Mouse (Mus musculus) kidney, embryonic 14.5 days (tissue): Measurements from ENCODE around the gene Zfyve21. TPM values are rescaled to one million over a fixed set of nuclear protein-coding genes. Genes with fewer than 3 reads are reported as not detected.

Experiments used
- ATAC-seq: fragments of 200-750 bp; cut with Nextera tagmentation; 2 replicates; pipeline ENCODE4 v1.8.0; 2017; ENCODE audit warnings: moderate number of reproducible peaks, mild to moderate bottlenecking, moderate TSS enrichment, moderate library complexity; ENCODE audit not compliant: low FRiP score, low TSS enrichment
- H3K27ac ChIP-seq: fragments of 300-500 bp; sonication (generic); 2 replicates; pipeline ENCODE4 v1.5.1; 2014; ENCODE audit warnings: low read depth, mild to moderate bottlenecking, low read length, moderate library complexity, mixed read lengths
- H3K27me3 ChIP-seq: fragments of 300-500 bp; sonication (generic); 2 replicates; pipeline ENCODE4 v1.6.1; 2014; ENCODE audit warnings: mild to moderate bottlenecking, low read length; ENCODE audit not compliant: control insufficient read depth, insufficient read depth
- H3K36me3 ChIP-seq: fragments of 300-500 bp; sonication (generic); 2 replicates; pipeline ENCODE4 v1.6.1; 2014; ENCODE audit warnings: low read length, mixed read lengths; ENCODE audit not compliant: control insufficient read depth, insufficient read depth
- H3K4me1 ChIP-seq: fragments of 300-500 bp; sonication (generic); 2 replicates; pipeline ENCODE4 v1.6.1; 2014; ENCODE audit warnings: low read length, mixed read lengths; ENCODE audit not compliant: control insufficient read depth, insufficient read depth
- H3K4me2 ChIP-seq: fragments of 300-500 bp; sonication (generic); replicated peaks from 2 replicates; pipeline ENCODE4 v1.6.1; 2014; ENCODE audit warnings: low read depth, mild to moderate bottlenecking, low read length
- H3K4me3 ChIP-seq: fragments of 300-500 bp; sonication (generic); 2 replicates; pipeline ENCODE4 v1.5.1; 2014; ENCODE audit warnings: mild to moderate bottlenecking, low read length
- H3K9ac ChIP-seq: fragments of 300-500 bp; sonication (generic); 2 replicates; pipeline ENCODE4 v1.6.1; 2014; ENCODE audit warnings: low read depth, mild to moderate bottlenecking, low read length, moderate library complexity
- H3K9me3 ChIP-seq: fragments of 300-500 bp; sonication (generic); 2 replicates; pipeline ENCODE4 v1.6.1; 2016; ENCODE audit warnings: low read length; ENCODE audit not compliant: control insufficient read depth
- WGBS: fragments of 180-500 bp; shearing (Covaris S2); extraction: QIAGEN DNeasy Blood & Tissue Kit; methylation state at CpG from one replicate; pipeline ENCODE4 v1.1.7; 2014; 5-methylcytosine and 5-hydroxymethylcytosine counted together
- polyA plus RNA-seq: library from polyadenylated mRNA; unstranded; fragments of >200 nt; fragmentation: Nextera tagmentation; extraction: Ambion mirVana; gene quantifications from 2 replicates; pipeline ENCODE4 v1.2.1, GENCODE M21; 2014

Gene Zfyve21
- 110 and 113 TPM in 2 replicates for polyA plus RNA-seq

GRCm38 (mm10) chr12:111813766-111814617 lies at the start of gene Zfyve21, which contains the start of gene Xrcc3:
Gene Zfyve21, plus strand, starts transcription at chr12:111814170.
Gene Xrcc3, minus strand, starts transcription at chr12:111813873.
- Histone ChIP-seq H3K4me2 (peak within 1 kb of the TSS; percentile 62), H3K4me1 (peaks cover 44% of the 10 kb centered on the region), H3K9ac (peak within 1 kb of the TSS; percentile 87), H3K9me3 (no peaks in the 10 kb centered on the region), H3K36me3 (peaks cover 10% of the 10 kb centered on the region; the same call in 1 of the 2 replicates), H3K27me3 (no peaks in the 10 kb centered on the region), H3K27ac (peak within 1 kb of the TSS; percentile 89), H3K4me3 (peak within 1 kb of the TSS; percentile 60)
- under 1% methylated on average over 86 of the region's 87 CpGs for WGBS
- peak; percentile 98 for ATAC-seq

GRCm38 (mm10) chr12:111766313-111767236 lies 47.4 kb upstream of the Zfyve21 start:
- H3K27me3 ChIP-seq, result no peaks in the 10 kb centered on the region
- H3K4me3 ChIP-seq, result no peak overlapping the region
- peaks cover 16% of the 10 kb centered on the region; the same call in 1 of the 2 replicates for H3K4me1 ChIP-seq
- 61% methylated on average over 16 of the region's 16 CpGs for WGBS
- peak; percentile 14; the same call in 1 of the 2 replicates for ATAC-seq
- no peak overlapping the region for H3K9ac ChIP-seq
- H3K27ac ChIP-seq, result no peak overlapping the region
- no peak overlapping the region for H3K4me2 ChIP-seq
- no peaks in the 10 kb centered on the region for H3K9me3 ChIP-seq
- H3K36me3 ChIP-seq, result peaks cover 3% of the 10 kb centered on the region; the same call in 1 of the 2 replicates

GRCm38 (mm10) chr12:111768322-111768928 lies 45.5 kb upstream of the Zfyve21 start:
- H3K27me3 ChIP-seq, result no peaks in the 10 kb centered on the region
- ATAC-seq, result no peak
- H3K4me3 ChIP-seq, result no peak overlapping the region
- H3K36me3 ChIP-seq, result peaks cover 13% of the 10 kb centered on the region
- 92% methylated on average over 10 of the region's 10 CpGs for WGBS
- peaks cover 16% of the 10 kb centered on the region; the same call in 1 of the 2 replicates for H3K4me1 ChIP-seq
- H3K9me3 ChIP-seq, result no peaks in the 10 kb centered on the region
- no peak overlapping the region for H3K27ac ChIP-seq
- H3K9ac ChIP-seq, result no peak overlapping the region
- H3K4me2 ChIP-seq, result no peak overlapping the region

DNA sequence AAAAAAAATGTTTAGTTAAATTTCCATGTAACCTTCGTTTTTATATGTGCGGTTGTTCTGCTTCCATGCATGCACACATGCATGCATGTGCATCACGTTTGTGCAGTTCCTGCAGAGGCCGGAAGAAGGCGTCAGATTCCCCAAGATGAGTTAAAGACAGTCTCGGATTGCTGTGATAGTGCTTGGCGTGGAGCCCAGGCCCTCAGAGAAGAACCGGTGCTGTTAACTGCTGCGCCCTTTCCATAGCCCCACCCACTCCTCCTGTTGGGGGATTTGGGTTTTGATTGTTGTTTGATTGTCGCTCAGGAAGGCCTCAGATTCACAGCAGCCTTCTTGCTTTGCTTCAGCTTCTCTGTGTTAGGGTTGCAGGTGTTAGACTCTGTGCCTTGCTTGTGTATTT lies 44.7 kb upstream of the Zfyve21 start:
- Histone ChIP-seq H3K9me3 (no peaks in the 10 kb centered on the region), H3K4me1 (peaks cover 16% of the 10 kb centered on the region; the same call in 1 of the 2 replicates), H3K27ac (peak overlapping the region; percentile 71), H3K4me3 (no peak overlapping the region), H3K36me3 (peaks cover 22% of the 10 kb centered on the region), H3K27me3 (no peaks in the 10 kb centered on the region), H3K9ac (no peak overlapping the region), H3K4me2 (no peak overlapping the region)
- ATAC-seq, result no peak
- WGBS, result 30% methylated on average over 10 of the region's 10 CpGs

- Histone ChIP-seq H3K9me3 (no peaks in the 10 kb centered on the region), H3K27ac (peak overlapping the region; percentile 71), H3K27me3 (no peaks in the 10 kb centered on the region), H3K9ac (no peak overlapping the region), H3K36me3 (peaks cover 29% of the 10 kb centered on the region), H3K4me2 (no peak overlapping the region), H3K4me3 (no peak overlapping the region), H3K4me1 (peaks cover 16% of the 10 kb centered on the region; the same call in 1 of the 2 replicates)
- no peak for ATAC-seq
- 58% methylated on average over 8 of the region's 9 CpGs for WGBS
These were observed 44.0 kb upstream of the Zfyve21 start for GRCm38 (mm10) chr12:111769816-111770577.

GRCm38 (mm10) chr12:111770651-111771050 lies 43.3 kb upstream of the Zfyve21 start:
- Histone ChIP-seq H3K9ac (no peak overlapping the region), H3K4me3 (no peak overlapping the region), H3K36me3 (peaks cover 36% of the 10 kb centered on the region), H3K27me3 (no peaks in the 10 kb centered on the region), H3K4me1 (peaks cover 16% of the 10 kb centered on the region; the same call in 1 of the 2 replicates), H3K27ac (no peak overlapping the region), H3K4me2 (no peak overlapping the region), H3K9me3 (no peaks in the 10 kb centered on the region)
- no peak for ATAC-seq
- WGBS, result 87% methylated on average over 10 of the region's 10 CpGs

DNA sequence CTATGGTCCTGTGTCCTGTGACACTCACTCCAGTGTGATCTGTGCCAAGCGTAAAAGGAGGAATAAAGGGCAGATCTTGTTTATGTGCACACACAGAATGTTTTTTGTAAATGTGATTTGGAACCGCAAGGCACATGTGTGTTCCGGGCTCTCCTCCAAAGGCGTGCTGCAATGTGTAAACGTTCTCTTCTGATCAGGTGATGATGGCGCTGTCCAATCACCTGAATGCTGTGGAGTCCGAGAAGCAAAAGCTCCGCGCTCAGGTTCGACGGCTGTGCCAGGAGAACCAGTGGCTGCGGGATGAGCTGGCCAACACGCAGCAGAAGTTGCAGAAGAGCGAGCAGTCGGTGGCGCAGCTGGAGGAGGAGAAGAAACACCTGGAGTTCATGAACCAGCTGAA lies 39.8 kb upstream of the Zfyve21 start:
- peaks cover 69% of the 10 kb centered on the region for H3K36me3 ChIP-seq
- H3K9ac ChIP-seq, result no peak overlapping the region
- no peak overlapping the region for H3K4me2 ChIP-seq
- H3K9me3 ChIP-seq, result no peaks in the 10 kb centered on the region
- H3K27ac ChIP-seq, result no peak overlapping the region
- H3K27me3 ChIP-seq, result no peaks in the 10 kb centered on the region
- no peak overlapping the region for H3K4me3 ChIP-seq
- no peak for ATAC-seq
- H3K4me1 ChIP-seq, result peaks cover 6% of the 10 kb centered on the region; the same call in 1 of the 2 replicates
- 80% methylated on average over 16 of the region's 16 CpGs for WGBS

DNA sequence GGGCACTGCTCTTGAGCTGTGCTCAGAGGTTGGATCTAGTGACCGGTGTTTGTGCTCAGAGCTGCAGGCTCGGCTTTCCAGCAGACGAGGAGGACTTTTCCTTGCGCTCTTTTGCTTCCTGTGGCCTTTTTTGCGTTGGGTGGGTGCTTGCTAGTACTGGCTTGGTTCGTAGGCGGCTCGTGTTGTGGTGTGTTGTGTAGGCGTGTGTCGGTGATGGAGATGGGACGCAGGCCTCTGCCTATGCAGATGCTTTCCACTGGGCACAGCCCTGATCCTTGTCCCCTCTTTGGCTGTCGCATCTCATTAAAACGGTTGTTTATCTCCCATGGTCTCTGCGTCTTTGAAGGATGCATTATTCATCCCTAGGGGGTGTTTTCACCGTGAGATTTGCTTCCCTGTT lies 39.1 kb upstream of the Zfyve21 start:
- Histone ChIP-seq H3K27ac (no peak overlapping the region), H3K4me3 (no peak overlapping the region), H3K9ac (no peak overlapping the region), H3K4me2 (no peak overlapping the region), H3K36me3 (peaks cover 76% of the 10 kb centered on the region), H3K4me1 (peaks cover under 1% of the 10 kb centered on the region; the same call in 1 of the 2 replicates), H3K27me3 (no peaks in the 10 kb centered on the region), H3K9me3 (0 out of 2 replicates have a peak, but pooled peaks cover 4% of the 10 kb centered on the region)
- ATAC-seq, result no peak
- WGBS, result 83% methylated on average over 15 of the region's 15 CpGs
